Mouse (Mus musculus) midbrain, embryonic 13.5 days (tissue): ENCODE data around the gene Rhbdd3. TPM values are rescaled to one million over a fixed set of nuclear protein-coding genes. Genes with fewer than 3 reads are reported as not detected.

Experiments used
- ATAC-seq: fragments of 200-750 bp; cut with Nextera tagmentation; 2 replicates; pipeline ENCODE4 v1.8.0; 2017; ENCODE audit warnings: mild to moderate bottlenecking, moderate TSS enrichment, moderate library complexity
- H3K27ac ChIP-seq: fragments of 300-500 bp; sonication (generic); 2 replicates; pipeline ENCODE4 v1.5.1; 2015; ENCODE audit warnings: inconsistent platforms, mild to moderate bottlenecking, moderate library complexity
- H3K27me3 ChIP-seq: fragments of 300-500 bp; sonication (generic); 2 replicates; pipeline ENCODE4 v1.6.1; 2015; ENCODE audit warnings: mild to moderate bottlenecking, inconsistent platforms
- H3K36me3 ChIP-seq: fragments of 300-500 bp; sonication (generic); 2 replicates; pipeline ENCODE4 v1.6.1; 2015; ENCODE audit warnings: mild to moderate bottlenecking, inconsistent platforms
- H3K4me1 ChIP-seq: fragments of 300-500 bp; sonication (generic); replicated peaks from 2 replicates; pipeline ENCODE4 v1.6.1; 2015; ENCODE audit warnings: inconsistent platforms
- H3K4me2 ChIP-seq: fragments of 300-500 bp; sonication (generic); replicated peaks from 2 replicates; pipeline ENCODE4 v1.6.1; 2015; ENCODE audit warnings: moderate library complexity, mild to moderate bottlenecking, inconsistent platforms
- H3K4me3 ChIP-seq: fragments of 300-500 bp; sonication (generic); replicated peaks from 2 replicates; pipeline ENCODE4 v1.5.1; 2015; ENCODE audit warnings: mild to moderate bottlenecking, inconsistent platforms
- H3K9ac ChIP-seq: fragments of 300-500 bp; sonication (generic); replicated peaks from 2 replicates; pipeline ENCODE4 v1.6.1; 2015; ENCODE audit warnings: mild to moderate bottlenecking, inconsistent platforms
- H3K9me3 ChIP-seq: fragments of 300-500 bp; sonication (generic); 2 replicates; pipeline ENCODE4 v1.6.1; 2016; ENCODE audit warnings: mild to moderate bottlenecking, inconsistent platforms
- WGBS: fragments of 180-500 bp; shearing (Covaris S2); methylation state at CpG from one replicate; pipeline ENCODE4 v1.1.7; 2015; 5-methylcytosine and 5-hydroxymethylcytosine counted together
- polyA plus RNA-seq: library from polyadenylated mRNA; unstranded; fragments of >200 nt; fragmentation: Nextera tagmentation; extraction: Ambion mirVana; gene quantifications from 2 replicates; pipeline ENCODE4 v1.2.1, GENCODE M21; 2015

Rhbdd3 gene
- 32.8 and 33.1 TPM in 2 replicates for polyA plus RNA-seq

DNA sequence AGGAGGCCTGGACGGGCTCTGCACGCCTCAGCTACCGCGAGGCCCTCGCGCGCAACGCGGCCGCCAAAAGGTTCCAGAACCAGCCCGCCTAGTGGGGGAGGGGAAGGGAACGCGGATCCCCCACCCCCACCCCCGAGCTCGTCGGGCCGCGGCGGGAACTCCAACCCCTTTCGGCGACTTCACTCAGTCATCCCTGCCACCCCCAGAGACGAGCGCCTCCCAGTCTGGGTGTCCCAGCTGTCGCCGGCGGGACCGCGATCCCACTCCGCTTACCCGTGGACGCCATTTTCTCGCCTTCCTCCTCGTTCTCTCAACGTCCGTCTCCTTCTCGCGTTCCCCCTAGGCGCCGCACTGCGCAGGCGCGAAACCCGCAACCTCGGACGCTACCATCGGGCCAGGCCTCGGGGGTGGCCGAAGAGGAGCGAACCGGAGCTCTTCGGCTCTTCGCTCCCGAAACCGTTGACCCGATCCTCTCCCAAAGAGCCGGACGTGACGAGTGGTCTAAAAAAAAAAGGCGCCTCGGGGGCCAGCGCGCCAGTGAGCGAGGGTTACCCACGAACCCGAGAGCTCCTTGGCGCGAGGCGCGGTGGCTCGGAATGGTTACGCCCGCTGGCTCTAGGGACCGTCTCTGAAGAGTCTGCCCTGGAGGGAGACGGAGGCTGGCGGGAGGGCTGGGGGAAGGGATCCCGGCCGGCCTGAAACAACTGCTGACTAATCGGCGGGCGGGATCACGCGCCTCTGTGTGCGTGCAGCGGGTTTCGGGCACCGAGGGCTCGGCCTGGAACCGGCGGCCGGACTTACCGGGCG lies at the start of gene Rhbdd3, which contains the start of gene Ewsr1:
TSS of gene Rhbdd3 (plus strand) at position 191 of the 807 bp plus-strand sequence.
TSS of gene Ewsr1 (minus strand) at position 531 of the 807 bp plus-strand sequence.
- WGBS = under 1% methylated on average over 73 of the region's 92 CpGs

DNA sequence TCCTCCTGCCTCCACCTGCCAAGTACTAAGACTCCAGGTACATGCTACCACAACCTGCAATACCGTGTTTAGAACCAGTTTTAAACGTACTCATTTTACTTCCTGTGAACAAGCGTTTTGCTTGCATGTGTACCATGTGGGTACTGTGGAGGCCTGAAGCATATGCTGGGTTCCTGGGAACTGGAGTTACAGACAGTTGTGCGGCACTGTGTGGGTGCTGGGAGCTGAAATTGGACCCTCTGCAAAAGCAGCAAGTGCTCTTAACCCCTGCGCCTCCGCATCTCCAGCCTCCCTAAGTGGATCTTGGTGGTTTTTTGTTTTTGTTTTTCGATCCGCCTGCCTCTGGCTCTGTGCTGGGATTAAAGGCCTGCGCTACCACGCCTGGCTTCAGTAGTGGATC lies 47.1 kb upstream of the Rhbdd3 start:
- H3K9ac ChIP-seq = no peak overlapping the region
- peaks cover 17% of the 10 kb centered on the region for H3K27me3 ChIP-seq
- no peak for ATAC-seq
- WGBS = 79% methylated on average over 10 of the region's 10 CpGs
- H3K4me2 ChIP-seq = no peak overlapping the region
- H3K4me3 ChIP-seq = no peak overlapping the region
- no peaks in the 10 kb centered on the region for H3K9me3 ChIP-seq
- H3K36me3 ChIP-seq = no peaks in the 10 kb centered on the region
- no peak overlapping the region for H3K27ac ChIP-seq
- peaks cover 14% of the 10 kb centered on the region for H3K4me1 ChIP-seq

More for the DNA sequence above, at the start of gene Rhbdd3, which contains the start of gene Ewsr1:
- Histone ChIP-seq H3K4me2 (peak within 1 kb of the TSS; percentile 95), H3K4me1 (peaks cover 41% of the 10 kb centered on the region), H3K4me3 (peak within 1 kb of the TSS; percentile 99), H3K9me3 (no peaks in the 10 kb centered on the region), H3K27ac (peak within 1 kb of the TSS; percentile 92), H3K9ac (peak within 1 kb of the TSS; percentile 99), H3K27me3 (no peaks in the 10 kb centered on the region), H3K36me3 (peaks cover 9% of the 10 kb centered on the region; the same call in 1 of the 2 replicates)
- ATAC-seq = peak; percentile 90

DNA sequence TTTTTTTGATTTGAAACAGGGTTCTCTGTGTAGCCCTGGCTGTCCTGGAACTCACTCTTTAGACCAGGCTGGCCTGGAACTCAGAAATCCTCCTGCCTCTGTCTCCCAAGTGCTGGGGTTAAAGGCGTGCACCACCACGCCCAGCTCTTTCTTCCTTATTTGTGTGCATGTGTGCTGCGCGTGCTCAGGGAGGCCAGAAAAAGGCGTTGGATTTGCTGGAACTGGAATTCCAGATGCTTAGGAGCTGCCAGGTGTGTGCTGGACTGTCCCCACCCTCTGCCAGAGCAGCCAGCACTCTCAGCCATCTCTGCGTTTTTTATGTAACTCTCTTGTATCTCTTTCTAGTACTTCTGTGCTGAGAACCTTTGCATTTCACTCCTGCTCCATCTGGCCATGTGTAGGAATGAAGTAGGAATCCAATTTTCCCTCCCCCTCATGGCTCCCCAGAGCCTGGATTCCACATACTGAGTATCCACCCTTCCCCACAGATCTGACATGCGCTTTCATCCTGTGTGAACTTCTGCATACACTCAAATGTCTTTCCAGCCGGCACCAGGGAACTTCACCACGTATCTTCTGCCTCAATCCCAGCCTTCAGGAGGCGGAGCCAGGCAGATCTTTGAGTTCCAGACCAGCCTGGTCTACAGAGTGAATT lies 46.4 kb upstream of the Rhbdd3 start:
- Histone ChIP-seq H3K4me1 (peaks cover 21% of the 10 kb centered on the region), H3K9me3 (no peaks in the 10 kb centered on the region), H3K4me2 (no peak overlapping the region), H3K36me3 (no peaks in the 10 kb centered on the region), H3K27me3 (peaks cover 24% of the 10 kb centered on the region), H3K4me3 (no peak overlapping the region), H3K9ac (no peak overlapping the region), H3K27ac (no peak overlapping the region)
- 81% methylated on average over 10 of the region's 10 CpGs for WGBS
- ATAC-seq = no peak

DNA sequence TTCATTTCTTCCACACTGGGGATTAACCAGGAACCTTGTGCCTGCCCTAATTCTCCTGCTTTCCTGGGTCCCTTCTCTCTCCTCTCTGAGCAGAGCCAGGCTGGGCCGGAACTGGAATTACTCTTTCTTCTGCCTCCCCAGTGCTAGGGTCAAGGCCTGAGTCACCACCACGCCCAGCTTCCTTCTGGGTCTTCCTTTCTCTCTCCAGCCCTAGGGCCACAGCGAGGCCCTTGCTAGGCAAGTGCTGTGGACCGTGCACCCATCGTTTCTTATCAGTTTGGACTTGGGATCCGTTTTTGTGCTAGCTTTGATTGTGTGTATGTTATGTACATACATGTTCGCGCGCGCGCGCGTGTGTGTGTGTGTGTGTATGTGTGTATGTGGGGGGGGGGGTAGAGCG lies 44.6 kb upstream of the Rhbdd3 start:
- no peak for ATAC-seq
- 89% methylated on average over 14 of the region's 14 CpGs for WGBS
- Histone ChIP-seq H3K4me2 (no peak overlapping the region), H3K27ac (no peak overlapping the region), H3K27me3 (peaks cover 42% of the 10 kb centered on the region), H3K9ac (no peak overlapping the region), H3K4me1 (peaks cover 35% of the 10 kb centered on the region), H3K36me3 (no peaks in the 10 kb centered on the region), H3K4me3 (no peak overlapping the region), H3K9me3 (no peaks in the 10 kb centered on the region)

DNA sequence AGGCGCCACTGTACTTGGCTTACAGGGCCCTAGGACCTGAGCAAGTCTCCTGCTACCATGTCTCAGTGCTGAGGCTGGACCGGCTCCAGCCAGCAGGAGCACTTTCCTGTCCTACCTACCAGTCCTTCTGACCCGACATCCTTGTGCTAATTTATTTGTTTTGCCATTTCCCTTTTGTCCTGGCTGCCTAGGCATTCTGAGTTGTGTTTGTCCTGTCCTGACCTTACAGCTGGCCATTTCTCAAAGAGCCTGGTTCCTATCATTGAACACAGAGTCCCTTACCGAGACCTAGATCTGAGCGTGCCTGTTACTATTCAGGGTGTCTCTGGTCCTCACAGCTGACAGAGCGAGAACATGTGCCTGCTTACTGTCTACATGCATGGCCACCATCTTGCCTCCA lies 43.9 kb upstream of the Rhbdd3 start:
- H3K4me1 ChIP-seq = peaks cover 41% of the 10 kb centered on the region
- H3K9ac ChIP-seq = no peak overlapping the region
- H3K9me3 ChIP-seq = no peaks in the 10 kb centered on the region
- H3K4me3 ChIP-seq = no peak overlapping the region
- no peaks in the 10 kb centered on the region for H3K36me3 ChIP-seq
- peaks cover 50% of the 10 kb centered on the region for H3K27me3 ChIP-seq
- no peak overlapping the region for H3K27ac ChIP-seq
- no peak for ATAC-seq
- H3K4me2 ChIP-seq = no peak overlapping the region
- 73% methylated on average over 6 of the region's 6 CpGs for WGBS

DNA sequence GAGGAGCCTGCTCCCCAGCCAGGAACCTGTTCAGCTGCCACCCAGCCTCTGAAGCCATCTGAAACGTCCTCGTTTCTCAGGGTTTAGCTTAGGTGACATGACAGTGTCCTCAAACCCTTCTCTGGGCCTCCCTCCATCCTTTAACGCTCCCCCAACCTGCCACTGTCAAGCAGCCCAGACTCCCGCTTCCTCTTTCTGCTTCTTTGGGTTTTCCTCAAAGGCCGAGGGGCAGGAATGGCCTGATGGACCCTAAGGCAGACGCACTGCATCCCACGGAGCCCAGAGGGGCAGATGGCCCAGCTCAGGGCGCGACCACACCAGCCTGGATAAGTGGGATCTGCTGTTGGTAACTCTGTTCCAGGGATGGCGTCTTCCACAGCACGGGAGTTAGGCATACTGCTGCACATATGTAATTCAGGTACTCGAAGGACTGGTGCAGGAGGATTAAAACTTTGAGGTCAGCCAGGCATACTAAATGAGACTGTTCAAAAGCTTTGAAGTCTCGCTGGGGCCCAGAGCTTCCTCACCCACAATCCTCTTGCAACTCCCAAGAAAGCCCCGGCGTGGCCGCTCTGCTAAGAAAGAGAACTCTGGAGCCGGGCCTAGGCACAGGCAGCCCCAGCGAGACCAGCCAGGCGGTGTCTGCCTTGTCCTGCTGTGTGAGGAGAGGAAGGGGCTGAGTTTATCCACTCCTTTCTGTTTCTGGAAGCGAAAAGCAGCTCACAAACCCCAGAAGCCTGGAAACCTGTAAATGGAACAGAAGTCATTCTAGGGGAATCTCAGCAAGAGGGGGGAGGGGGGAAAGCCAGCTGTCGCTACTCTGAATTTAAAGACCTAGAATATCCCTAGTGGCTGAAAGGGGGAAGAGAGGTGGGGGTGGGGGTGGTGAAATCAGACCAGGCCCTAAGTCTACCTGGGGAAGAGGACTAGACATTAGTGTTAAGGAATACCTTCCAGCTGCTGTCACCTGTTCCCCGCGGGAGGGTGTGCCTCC lies 42.5 kb upstream of the Rhbdd3 start:
- H3K4me2 ChIP-seq = no peak overlapping the region
- no peaks in the 10 kb centered on the region for H3K9me3 ChIP-seq
- no peak overlapping the region for H3K4me3 ChIP-seq
- peaks cover 63% of the 10 kb centered on the region for H3K27me3 ChIP-seq
- 15% methylated on average over 23 of the region's 23 CpGs for WGBS
- peak overlapping the region; percentile 5 for H3K9ac ChIP-seq
- no peaks in the 10 kb centered on the region; the same call in 1 of the 2 replicates for H3K36me3 ChIP-seq
- no peak for ATAC-seq
- H3K27ac ChIP-seq = no peak overlapping the region
- peaks cover 49% of the 10 kb centered on the region for H3K4me1 ChIP-seq

DNA sequence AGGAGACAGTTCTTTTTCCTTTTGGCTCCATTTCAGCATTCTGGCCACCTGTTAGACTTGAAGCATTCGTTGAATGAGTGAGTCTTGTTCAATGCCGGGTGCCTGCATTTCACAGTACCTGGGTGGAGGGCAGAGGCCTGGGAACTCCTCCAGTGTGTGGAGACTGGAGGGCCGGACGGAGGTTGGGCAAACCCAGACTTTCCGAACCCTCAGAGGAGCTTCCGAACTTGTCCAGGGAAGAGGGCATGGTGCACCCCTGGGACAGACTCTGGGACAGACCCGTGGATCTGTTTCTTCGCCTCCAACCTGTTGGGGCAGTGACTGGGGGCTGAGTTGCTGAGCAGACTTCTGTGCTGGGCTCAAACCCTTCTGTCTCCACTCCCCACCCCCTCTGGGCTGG lies 41.7 kb upstream of the Rhbdd3 start:
- H3K27ac ChIP-seq = no peak overlapping the region
- WGBS = 53% methylated on average over 8 of the region's 8 CpGs
- no peaks in the 10 kb centered on the region for H3K9me3 ChIP-seq
- no peak for ATAC-seq
- H3K27me3 ChIP-seq = peaks cover 72% of the 10 kb centered on the region
- no peak overlapping the region for H3K9ac ChIP-seq
- no peaks in the 10 kb centered on the region; the same call in 1 of the 2 replicates for H3K36me3 ChIP-seq
- H3K4me3 ChIP-seq = no peak overlapping the region
- H3K4me2 ChIP-seq = no peak overlapping the region
- peaks cover 57% of the 10 kb centered on the region for H3K4me1 ChIP-seq

DNA sequence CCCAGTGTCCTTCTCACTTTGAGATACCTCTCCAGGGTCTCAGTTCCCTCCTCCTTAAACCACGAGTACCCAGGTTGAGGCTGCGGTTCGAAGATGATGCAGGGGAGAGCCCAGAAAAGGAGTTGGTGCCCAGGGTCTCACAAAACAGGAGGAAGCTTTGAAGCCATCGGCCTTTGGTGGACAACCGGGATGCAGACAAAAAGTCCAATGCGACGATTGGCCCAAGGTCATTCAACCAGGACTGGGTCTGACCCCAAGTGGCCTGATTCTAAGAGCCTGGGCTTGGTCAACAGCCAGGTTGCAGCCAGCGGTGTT lies 41.2 kb upstream of the Rhbdd3 start:
- no peaks in the 10 kb centered on the region; the same call in 1 of the 2 replicates for H3K36me3 ChIP-seq
- WGBS = 16% methylated on average over 8 of the region's 8 CpGs
- no peaks in the 10 kb centered on the region for H3K9me3 ChIP-seq
- H3K27ac ChIP-seq = no peak overlapping the region
- peak overlapping the region; percentile 68 for H3K9ac ChIP-seq
- no peak for ATAC-seq
- H3K4me1 ChIP-seq = peaks cover 61% of the 10 kb centered on the region
- H3K27me3 ChIP-seq = peaks cover 76% of the 10 kb centered on the region
- H3K4me3 ChIP-seq = peak overlapping the region; percentile 49
- peak overlapping the region; percentile 85 for H3K4me2 ChIP-seq

DNA sequence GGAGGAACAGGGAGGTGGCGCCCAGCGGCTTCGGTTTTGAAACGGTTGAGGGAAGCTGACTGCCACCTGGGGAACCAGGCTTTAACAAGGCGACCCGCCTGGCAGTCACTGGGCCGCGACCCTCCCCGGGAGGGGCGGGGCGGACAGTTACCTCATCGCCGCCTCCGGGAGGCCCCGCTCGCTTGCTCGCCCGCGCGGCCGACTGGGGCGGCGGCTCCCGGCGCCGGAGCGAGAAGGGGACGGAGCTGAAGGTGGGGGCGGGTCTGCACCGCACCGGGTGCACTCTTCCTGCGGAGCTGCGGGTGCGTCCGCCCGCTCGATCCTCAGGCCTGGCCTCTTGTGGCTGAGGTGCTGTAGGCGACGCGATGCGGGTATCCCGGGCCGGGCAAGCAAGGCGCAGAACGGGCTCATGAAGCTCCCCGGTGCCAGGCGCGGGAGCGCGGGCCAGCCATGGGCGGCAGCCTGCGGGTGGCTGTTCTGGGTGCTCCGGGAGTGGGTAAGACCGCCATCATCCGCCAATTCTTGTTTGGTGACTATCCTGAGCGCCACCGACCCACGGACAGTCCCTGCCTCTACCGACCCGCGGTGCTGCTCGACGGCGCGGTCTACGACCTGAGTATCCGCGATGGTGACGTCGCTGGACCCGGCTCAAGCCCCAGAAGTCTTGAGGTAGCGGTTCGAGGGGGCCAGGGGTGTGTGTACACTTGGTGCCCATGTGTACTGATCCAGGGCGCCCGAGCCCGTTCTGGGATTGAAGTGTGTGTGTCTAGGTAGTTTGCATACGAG lies 40.7 kb upstream of the Rhbdd3 start, which contains the start of gene Rasl10a:
TSS of gene Rasl10a (plus strand) at position 273 of the 786 bp plus-strand sequence.
- Histone ChIP-seq H3K9ac (peak within 1 kb of the TSS; percentile 68), H3K4me2 (peak within 1 kb of the TSS; percentile 85), H3K36me3 (no peaks in the 10 kb centered on the region; the same call in 1 of the 2 replicates), H3K27ac (no peak within 1 kb of the TSS), H3K4me3 (peak within 1 kb of the TSS; percentile 49), H3K4me1 (peaks cover 67% of the 10 kb centered on the region), H3K9me3 (no peaks in the 10 kb centered on the region), H3K27me3 (peaks cover 81% of the 10 kb centered on the region)
- 0 out of 2 replicates have a peak, but pooled peaks have one; percentile 5 for ATAC-seq
- 1% methylated on average over 76 of the region's 77 CpGs for WGBS

DNA sequence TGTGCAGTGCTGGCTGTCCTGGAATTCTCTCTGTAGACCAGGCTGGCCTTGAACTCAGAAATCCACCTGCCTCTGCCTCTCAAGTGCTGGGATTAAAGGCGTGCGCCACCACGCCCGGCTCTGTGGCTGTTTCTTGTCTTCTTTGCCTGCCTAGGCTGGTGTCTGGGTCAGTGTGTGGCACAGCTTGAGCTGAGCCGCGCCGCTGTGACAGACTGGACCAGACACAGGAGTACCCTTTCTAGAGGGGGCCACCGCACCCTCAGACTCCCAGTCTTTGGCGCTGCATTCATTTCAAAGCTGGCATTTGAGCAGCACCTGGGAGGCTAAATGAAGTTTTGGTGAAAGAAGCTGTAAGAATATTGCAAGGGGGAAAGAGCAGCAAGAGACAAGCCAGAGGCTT lies 39.9 kb upstream of the Rhbdd3 start:
- Histone ChIP-seq H3K4me1 (peaks cover 74% of the 10 kb centered on the region), H3K4me3 (no peak overlapping the region; the same call in 1 of the 2 replicates)
- no peak for ATAC-seq

DNA sequence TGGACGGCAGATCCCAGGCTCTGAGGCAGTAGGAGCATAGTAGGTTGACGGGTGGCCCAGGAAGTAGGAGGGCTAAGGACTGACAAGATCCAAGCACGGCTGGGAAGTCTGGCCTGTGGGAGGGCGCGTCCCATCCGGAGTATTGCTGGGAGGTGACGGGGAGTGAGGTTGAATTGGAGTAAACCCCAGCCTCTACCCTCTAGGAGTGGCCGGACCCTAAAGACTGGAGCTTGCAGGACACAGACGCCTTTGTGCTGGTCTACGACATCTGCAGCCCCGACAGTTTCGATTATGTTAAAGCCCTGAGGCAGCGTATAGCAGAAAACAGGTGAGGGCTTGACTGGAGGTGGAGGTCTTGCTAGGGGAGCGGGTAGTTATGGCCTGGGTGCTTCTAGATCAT lies 39.5 kb upstream of the Rhbdd3 start:
- Histone ChIP-seq H3K9ac (no peak overlapping the region), H3K27me3 (peaks cover 93% of the 10 kb centered on the region), H3K9me3 (no peaks in the 10 kb centered on the region), H3K4me2 (no peak overlapping the region), H3K4me1 (peaks cover 79% of the 10 kb centered on the region), H3K36me3 (no peaks in the 10 kb centered on the region; the same call in 1 of the 2 replicates), H3K27ac (no peak overlapping the region), H3K4me3 (no peak overlapping the region)
- ATAC-seq = no peak
- 30% methylated on average over 14 of the region's 14 CpGs for WGBS

More for the DNA sequence above, 39.9 kb upstream of the Rhbdd3 start:
- Histone ChIP-seq H3K9me3 (no peaks in the 10 kb centered on the region), H3K9ac (no peak overlapping the region), H3K36me3 (no peaks in the 10 kb centered on the region; the same call in 1 of the 2 replicates), H3K27me3 (peaks cover 89% of the 10 kb centered on the region), H3K4me2 (no peak overlapping the region), H3K27ac (no peak overlapping the region)
- WGBS = 24% methylated on average over 9 of the region's 9 CpGs
